Comparison of ENCODE assay signal across 16 mouse cellular contexts in the genomic region with DNA sequence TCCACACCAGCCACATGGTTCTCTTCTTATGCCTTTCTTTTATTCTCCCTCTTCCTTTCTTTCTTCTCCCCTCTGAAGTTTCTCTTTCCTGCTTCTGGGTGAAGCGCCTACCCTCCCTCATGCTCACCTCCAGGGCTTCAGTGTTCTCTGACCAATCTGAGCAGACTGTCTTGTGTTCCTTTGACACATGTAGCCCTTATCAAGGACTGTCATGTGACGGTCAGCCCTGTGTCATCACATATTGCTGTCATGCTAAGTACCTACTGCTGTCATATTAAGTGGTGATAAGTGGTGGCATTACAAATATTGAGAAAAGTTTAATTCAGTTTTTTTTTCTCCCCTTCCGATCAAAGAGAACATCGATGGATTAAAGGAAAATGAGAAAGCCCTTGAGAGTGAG. TPM values are rescaled to one million over a fixed set of nuclear protein-coding genes. Genes with fewer than 3 reads are reported as not detected.
DNase-seq lines count a peak whose midpoint lies in the region; ATAC-seq lines count a peak whose summit lies in the region.
"Had no signal": no experiment of that assay in that cellular context is flagged by ENCODE, and none has a peak within 500 bp of the region (broad histone marks: within the 10 kb centered on the region; RNA-seq: fewer than 3 reads in every experiment).

No protein-coding gene starts in this region.

- no peak overlapping the region for H3K4me2 ChIP-seq in intestine, embryonic 16.5 days (ENCODE audit: low read depth, low read length)
- no peak overlapping the region for H3K4me2 ChIP-seq in intestine, embryonic 15.5 days (replicated peaks)
- H3K4me2 ChIP-seq in liver, embryonic 13.5 days, result no peak overlapping the region
- H3K4me2 ChIP-seq: hindbrain, embryonic 14.5 days; kidney, embryonic 15.5 days; midbrain, embryonic 12.5 days had no signal

- 64% methylated on average over 4 of the region's 4 CpGs for WGBS in intestine, embryonic 16.5 days
- WGBS in intestine, embryonic 15.5 days, result 70% methylated on average over 4 of the region's 4 CpGs
- WGBS in liver, embryonic 13.5 days (ENCODE audit: insufficient replicate concordance), result 46% methylated on average over 4 of the region's 4 CpGs

- ATAC-seq in CD4-positive, CD25-positive, alpha-beta regulatory T cell, adult 4 months, result no peak
- peak; percentile 53 for ATAC-seq in intestine, embryonic 16.5 days
- ATAC-seq in intestine, embryonic 15.5 days, result no peak
- peak; percentile 60; the same call in 1 of the 2 replicates for ATAC-seq in liver, embryonic 13.5 days (ENCODE audit: low read depth)

- no peaks in the 10 kb centered on the region for H3K27me3 ChIP-seq in intestine, embryonic 16.5 days (replicated peaks; ENCODE audit: control insufficient read depth, insufficient read depth, low read length)
- H3K27me3 ChIP-seq in intestine, embryonic 15.5 days (replicated peaks), result no peaks in the 10 kb centered on the region
- no peaks in the 10 kb centered on the region for H3K27me3 ChIP-seq in liver, embryonic 13.5 days
- H3K27me3 ChIP-seq: kidney, embryonic 15.5 days; midbrain, embryonic 12.5 days had no signal

- H3K27ac ChIP-seq in intestine, embryonic 16.5 days (ENCODE audit: low read length), result no peak overlapping the region
- H3K27ac ChIP-seq in intestine, embryonic 15.5 days, result no peak overlapping the region
- H3K27ac ChIP-seq in liver, embryonic 13.5 days, result no peak overlapping the region
- H3K27ac ChIP-seq: hindbrain, embryonic 14.5 days; kidney, embryonic 15.5 days; midbrain, embryonic 12.5 days had no signal

- no peaks in the 10 kb centered on the region for H3K36me3 ChIP-seq in intestine, embryonic 16.5 days (ENCODE audit: control insufficient read depth, insufficient read depth, low read length)
- H3K36me3 ChIP-seq in intestine, embryonic 15.5 days, result no peaks in the 10 kb centered on the region
- no peaks in the 10 kb centered on the region for H3K36me3 ChIP-seq in liver, embryonic 13.5 days

- H3K9me3 ChIP-seq in intestine, embryonic 16.5 days (ENCODE audit: control insufficient read depth, low read length), result no peaks in the 10 kb centered on the region
- H3K9me3 ChIP-seq in intestine, embryonic 15.5 days, result no peaks in the 10 kb centered on the region
- no peaks in the 10 kb centered on the region for H3K9me3 ChIP-seq in liver, embryonic 13.5 days (replicated peaks)
- H3K9me3 ChIP-seq: kidney, embryonic 15.5 days; midbrain, embryonic 12.5 days had no signal

- H3K9ac ChIP-seq in intestine, embryonic 16.5 days (ENCODE audit: low read depth, low read length), result no peak overlapping the region
- H3K9ac ChIP-seq in intestine, embryonic 15.5 days, result no peak overlapping the region
- H3K9ac ChIP-seq in liver, embryonic 13.5 days, result no peak overlapping the region
- H3K9ac ChIP-seq: forebrain, postnatal 0 days; hindbrain, embryonic 14.5 days; kidney, embryonic 15.5 days; midbrain, embryonic 12.5 days had no signal

- H3K4me1 ChIP-seq in intestine, embryonic 16.5 days (ENCODE audit: control insufficient read depth, insufficient read depth, low read length), result peaks cover 11% of the 10 kb centered on the region
- H3K4me1 ChIP-seq in intestine, embryonic 15.5 days (replicated peaks), result peaks cover 17% of the 10 kb centered on the region
- peaks cover 57% of the 10 kb centered on the region for H3K4me1 ChIP-seq in liver, embryonic 13.5 days (replicated peaks)

- DNase-seq in CD4-positive, CD25-positive, alpha-beta regulatory T cell, adult 2 months (ENCODE audit: low read depth, low spot score), result peak; percentile 23
- DNase-seq in A20 (ENCODE audit: low read depth, low spot score), result peak; percentile 19
- no peak for DNase-seq in liver, embryonic 13.5 days
- DNase-seq in frontal cortex, postnatal 36 days (ENCODE audit: low spot score in 2 of 2), result no peak
- no peak for DNase-seq in ovary, postnatal 10 days (ENCODE audit: low spot score)
- DNase-seq: adrenal gland, adult 8-10 months; cerebellum, adult 9-10 months; forebrain, postnatal 0 days; gastrocnemius, postnatal 36 days; right cerebral cortex, postnatal 4 days had no signal

- H3K4me3 ChIP-seq in intestine, embryonic 16.5 days (ENCODE audit: low read length), result no peak overlapping the region
- no peak overlapping the region for H3K4me3 ChIP-seq in intestine, embryonic 15.5 days (replicated peaks)
- no peak overlapping the region for H3K4me3 ChIP-seq in liver, embryonic 13.5 days (replicated peaks)
- H3K4me3 ChIP-seq: kidney, embryonic 15.5 days; midbrain, embryonic 12.5 days had no signal

RNA-seq across cellular contexts. Expression of a gene that starts 28.5 kb away (rescaled TPM):
- polyA plus RNA-seq in CD4-positive, CD25-positive, alpha-beta regulatory T cell, adult 4 months (2017; shearing (Covaris generic)), result 10 to 100 TPM; 42.2 to 42.6 TPM
- 5.7 and 7.1 TPM in 2 replicates for polyA plus RNA-seq in intestine, embryonic 16.5 days (2015; fragmentation: Nextera tagmentation; extraction: Ambion mirVana)
- polyA plus RNA-seq in intestine, embryonic 15.5 days (2015; fragmentation: Nextera tagmentation; extraction: Ambion mirVana), result 6.4 and 7.0 TPM in 2 replicates
- polyA plus RNA-seq in liver, embryonic 13.5 days (2015; fragmentation: Nextera tagmentation; extraction: Ambion mirVana), result 1.2 and 2.1 TPM in 2 replicates

Comparison
In these comparisons a context has a peak if more than half of its experiments do, and no peak if none do; other contexts are left out.
1. ATAC-seq: peak in intestine, embryonic 16.5 days (single experiment) and liver, embryonic 13.5 days (single experiment); none in CD4-positive, CD25-positive, alpha-beta regulatory T cell, adult 4 months (single experiment) and intestine, embryonic 15.5 days (single experiment).
2. DNase-seq: peak in CD4-positive, CD25-positive, alpha-beta regulatory T cell, adult 2 months (single experiment) and A20 (single experiment); none in liver, embryonic 13.5 days (single experiment), frontal cortex, postnatal 36 days (0 of 2) and ovary, postnatal 10 days (single experiment).